Mouse (Mus musculus) olfactory bulb, adult 2 months (tissue): ENCODE results near the gene Cand1.

ENCODE experiments used
- CTCF ChIP-seq: fragments of 200-500 bp; IDR thresholded peaks from 2 replicates; pipeline ENCODE4 v1.5.1; 2012; ENCODE audit warnings: low read depth, mild to moderate bottlenecking, low read length, moderate library complexity; ENCODE audit not compliant: insufficient read depth
- POLR2A ChIP-seq: fragments of 200-500 bp; IDR thresholded peaks from 2 replicates; pipeline ENCODE4 v1.6.1; 2012; ENCODE audit warnings: mild to moderate bottlenecking, low read depth, low read length, moderate library complexity; ENCODE audit not compliant: insufficient read depth

- TF ChIP-seq CTCF (no peak), POLR2A (no peak)
Observed at GRCm38 (mm10) chr10:119212443-119212842, 27.4 kb downstream of the Cand1 start.
